Mouse (Mus musculus): ENCODE data around the gene Nudt22.

Nudt22 gene

DNA sequence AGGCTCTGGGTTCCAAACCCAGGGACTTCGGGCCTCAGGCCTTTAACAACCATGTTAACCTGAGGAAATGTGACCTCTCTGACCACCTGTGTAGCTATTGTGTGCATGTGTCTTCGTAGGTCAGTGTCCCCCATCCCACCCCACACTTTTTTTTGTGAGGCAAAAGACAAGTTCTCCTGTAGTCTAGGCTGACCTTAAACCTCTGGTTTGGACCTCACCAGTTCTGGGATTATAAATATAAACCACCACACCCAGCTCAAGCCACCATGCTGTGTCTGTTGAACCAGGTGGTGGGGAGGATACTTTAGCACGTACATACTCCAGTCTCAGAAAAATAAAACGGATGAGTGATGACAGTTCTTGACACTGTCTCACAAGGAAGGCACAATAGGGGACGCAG is 46.0 kb downstream of the Nudt22 start:
- no peak for DNase-seq (ENCODE audit: low read depth, low spot score)

DNA sequence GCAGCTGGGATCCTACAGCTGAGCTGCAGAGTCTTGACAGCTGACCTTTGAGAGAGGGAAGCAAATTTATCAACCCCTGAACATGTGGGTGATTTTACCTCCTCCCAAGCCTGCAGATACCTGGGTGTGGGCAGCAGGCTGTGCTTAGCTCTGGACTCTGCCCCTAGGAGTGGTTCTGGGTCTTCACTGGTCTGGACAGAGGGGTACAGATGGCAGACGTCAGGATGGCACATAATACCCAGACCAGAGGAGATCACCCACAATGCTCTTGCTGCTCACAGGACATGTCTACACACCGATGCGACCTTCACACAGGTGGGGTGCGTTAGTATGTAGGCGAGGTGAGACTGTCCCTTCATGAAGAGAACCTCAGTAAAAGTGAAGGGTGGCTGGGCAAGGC is 46.4 kb downstream of the Nudt22 start:
- DNase-seq (ENCODE audit: low read depth, low spot score): no peak

DNA sequence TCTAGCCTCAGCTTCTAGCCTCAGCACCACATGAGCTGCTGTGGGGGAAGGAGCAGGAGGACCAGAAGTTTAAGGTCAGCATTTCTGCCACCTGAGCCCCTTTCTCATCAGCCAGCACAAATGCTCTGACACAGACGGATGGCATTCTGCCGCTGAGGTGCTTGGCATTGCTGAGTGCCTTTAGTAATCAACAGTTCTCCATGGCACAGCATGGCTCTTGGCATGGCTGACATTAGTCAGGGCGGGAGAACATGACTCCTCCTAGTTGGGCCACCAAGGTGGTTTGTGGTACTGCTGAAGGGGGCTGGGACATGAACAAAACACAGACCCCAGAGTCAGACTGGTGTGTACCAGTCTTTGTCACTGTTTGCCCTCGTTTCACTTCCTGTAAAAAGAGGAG is 47.7 kb downstream of the Nudt22 start:
- DNase-seq (ENCODE audit: low read depth, low spot score): no peak

DNA sequence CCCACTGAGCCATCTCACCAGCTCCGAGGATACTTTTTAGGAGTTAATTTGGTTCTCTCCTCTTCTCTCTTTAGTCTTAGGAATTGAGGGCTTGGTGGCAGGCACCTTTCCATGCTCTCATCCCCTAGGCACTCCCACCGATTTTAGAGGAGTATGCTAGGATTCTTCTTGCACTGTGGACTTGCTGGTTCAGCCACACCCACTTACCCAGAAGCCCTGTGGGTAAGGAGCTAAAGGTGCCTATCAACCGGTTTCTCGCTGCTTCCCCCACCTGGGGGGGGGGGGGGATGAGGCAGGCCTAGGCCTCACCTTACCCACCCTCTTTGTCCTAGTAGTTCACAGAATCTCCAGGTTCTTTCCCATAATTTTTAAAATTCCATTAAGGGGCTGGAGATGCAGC is 48.2 kb downstream of the Nudt22 start:
- DNase-seq (ENCODE audit: low read depth, low spot score): no peak

DNA sequence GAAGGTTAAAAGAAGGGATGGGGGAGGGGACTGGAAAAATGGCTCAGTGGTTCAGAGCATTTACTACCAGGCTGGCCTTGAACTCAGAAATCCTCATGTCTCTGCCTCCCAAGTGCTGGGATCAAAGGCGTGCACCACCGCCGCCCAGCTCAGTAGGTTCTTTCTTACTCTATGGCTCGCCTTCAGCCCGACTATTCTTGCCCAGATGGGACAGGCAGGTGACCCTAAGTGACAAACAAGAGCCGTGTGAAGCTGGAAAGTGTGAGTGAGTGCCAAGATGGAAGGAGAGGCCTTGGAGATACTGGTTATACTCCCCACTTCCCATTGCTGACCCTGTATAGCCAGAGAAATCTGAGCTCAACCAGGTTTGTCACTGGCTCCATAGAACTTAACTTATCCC is 52.2 kb downstream of the Nudt22 start:
- DNase-seq (ENCODE audit: low read depth, low spot score): no peak
